Mouse (Mus musculus) forebrain, embryonic 10.5 days (tissue): ENCODE results near the gene Ndufs7. TPM values are rescaled to one million over a fixed set of nuclear protein-coding genes. Genes with fewer than 3 reads are reported as not detected.
A peak's percentile ranks its signal among the peaks of the same experiment; 100 is the strongest.

Experiments used
- DNase-seq: peaks from one replicate; pipeline ENCODE4 v3.0.0-alpha.2; 2017; ENCODE audit warnings: low spot score; ENCODE audit errors: extremely low spot score
- H3K27ac ChIP-seq: fragments of 300-500 bp; sonication (generic); 2 replicates; pipeline ENCODE4 v1.5.1; 2016; ENCODE audit warnings: mild to moderate bottlenecking
- H3K27me3 ChIP-seq: fragments of 300-500 bp; sonication (generic); 2 replicates; pipeline ENCODE4 v1.6.1; 2016; ENCODE audit warnings: mild to moderate bottlenecking; ENCODE audit not compliant: poor library complexity, severe bottlenecking
- H3K36me3 ChIP-seq: fragments of 300-500 bp; sonication (generic); replicated peaks from 2 replicates; pipeline ENCODE4 v1.6.1; 2016; ENCODE audit warnings: mild to moderate bottlenecking, moderate library complexity
- H3K4me1 ChIP-seq: fragments of 300-500 bp; sonication (generic); 2 replicates; pipeline ENCODE4 v1.6.1; 2016
- H3K4me3 ChIP-seq: fragments of 300-500 bp; sonication (generic); 2 replicates; pipeline ENCODE4 v1.5.1; 2016; ENCODE audit warnings: mild to moderate bottlenecking, moderate library complexity
- H3K9me3 ChIP-seq: fragments of 300-500 bp; sonication (generic); 2 replicates; pipeline ENCODE4 v1.6.1; 2016; ENCODE audit warnings: mild to moderate bottlenecking, moderate library complexity
- WGBS: fragments of 180-500 bp; shearing (Covaris S2); methylation state at CpG from one replicate; pipeline ENCODE4 v1.1.7; 2016; 5-methylcytosine and 5-hydroxymethylcytosine counted together
- microRNA-seq: library from miRNA; unstranded; fragments of <30 nt; microRNA quantifications from one replicate; pipeline ENCODE4, GENCODE M21; 2017
- polyA plus RNA-seq: library from polyadenylated mRNA; unstranded; fragments of >200 nt; fragmentation: Nextera tagmentation; extraction: Ambion mirVana; gene quantifications from 2 replicates; pipeline ENCODE4 v1.2.1, GENCODE M21; 2016

Gene Ndufs7
- polyA plus RNA-seq, 1 experiment from 2014 or later, result 309 TPM

DNA sequence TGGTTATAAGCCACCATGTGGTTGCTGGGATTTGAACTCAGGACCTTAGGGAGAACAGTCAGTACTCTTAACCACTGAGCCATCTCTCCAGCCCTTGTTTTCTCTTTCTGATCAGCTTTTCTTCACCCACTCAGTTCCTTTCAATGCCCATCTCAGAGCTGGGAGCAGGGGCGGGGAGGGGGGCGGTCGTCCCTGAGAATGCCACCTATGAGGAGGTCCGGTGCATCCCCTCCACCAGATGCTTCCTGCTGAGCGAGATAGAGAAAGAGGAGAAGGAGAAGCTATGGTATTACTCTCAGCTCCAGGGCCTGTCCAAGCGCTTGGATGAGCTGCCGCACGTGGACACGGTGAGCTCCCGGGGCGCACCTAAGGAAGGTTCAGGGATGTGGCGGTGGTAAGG lies 55.5 kb downstream of the Ndufs7 start:
- Histone ChIP-seq H3K27me3 (peaks cover 81% of the 10 kb centered on the region), H3K4me1 (peaks cover 44% of the 10 kb centered on the region), H3K9me3 (no peaks in the 10 kb centered on the region; the same call in 1 of the 2 replicates), H3K4me3 (peak overlapping the region; percentile 29), H3K27ac (0 out of 2 replicates have a peak overlapping the region, but pooled peaks have one; percentile 31), H3K36me3 (peaks cover 76% of the 10 kb centered on the region)
- WGBS, result 25% methylated on average over 12 of the region's 12 CpGs
- no peak for DNase-seq

DNA sequence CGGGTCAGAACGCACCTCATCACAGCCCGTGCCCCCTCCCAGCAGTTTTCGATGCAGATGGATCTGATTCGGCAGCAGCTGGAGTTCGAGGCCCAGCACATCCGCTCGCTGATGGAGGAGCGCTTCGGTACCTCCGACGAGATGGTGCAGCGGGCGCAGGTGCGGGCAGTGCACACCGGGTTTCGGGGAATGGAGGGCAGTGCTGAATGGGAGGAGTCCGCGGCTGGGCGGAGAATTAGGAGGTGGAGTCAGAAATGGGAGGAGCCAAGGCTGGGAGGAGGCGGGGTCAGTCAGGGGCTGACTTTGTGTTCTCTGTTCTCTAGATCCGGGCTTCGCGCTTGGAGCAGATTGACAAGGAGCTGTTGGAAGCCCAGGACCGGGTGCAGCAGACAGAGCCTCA lies 55.9 kb downstream of the Ndufs7 start:
- WGBS, result 20% methylated on average over 25 of the region's 25 CpGs
- H3K9me3 ChIP-seq, result no peaks in the 10 kb centered on the region; the same call in 1 of the 2 replicates
- H3K27ac ChIP-seq, result 0 out of 2 replicates have a peak overlapping the region, but pooled peaks have one; percentile 31
- H3K27me3 ChIP-seq, result peaks cover 77% of the 10 kb centered on the region
- peak overlapping the region; percentile 29 for H3K4me3 ChIP-seq
- DNase-seq, result no peak
- peaks cover 40% of the 10 kb centered on the region for H3K4me1 ChIP-seq
- peaks cover 77% of the 10 kb centered on the region for H3K36me3 ChIP-seq

Small RNA genes lying within 50 kb of the gene (microRNA-seq; reads per million reads assigned to microRNA genes)
- gene Mir6911, result not detected

Other genes starting within 250 kb of the Ndufs7 start
- gene Arhgap45, start 232.5 kb upstream of the Ndufs7 start, polyA plus RNA-seq, result 8.0 and 9.1 TPM in 2 replicates
- 279 and 286 TPM in 2 replicates for gene Polr2e, start 209.3 kb upstream of the Ndufs7 start, polyA plus RNA-seq
- gene Gpx4, start 202.0 kb upstream of the Ndufs7 start, polyA plus RNA-seq, result 670 and 692 TPM in 2 replicates
- 14.7 and 15.6 TPM in 2 replicates for gene Sbno2, start 143.6 kb upstream of the Ndufs7 start, polyA plus RNA-seq
- 14.4 and 18.1 TPM in 2 replicates for gene Stk11, start 133.3 kb upstream of the Ndufs7 start, polyA plus RNA-seq
- gene Atp5d, start 110.5 kb upstream of the Ndufs7 start, polyA plus RNA-seq, result 495 and 498 TPM in 2 replicates
- gene Cbarp, start 108.3 kb upstream of the Ndufs7 start, polyA plus RNA-seq, result 6.8 and 7.3 TPM in 2 replicates
- 19.1 and 19.8 TPM in 2 replicates for gene Midn, start 100.8 kb upstream of the Ndufs7 start, polyA plus RNA-seq
- gene Cirbp, start 83.1 kb upstream of the Ndufs7 start, polyA plus RNA-seq, result 90.9 and 116 TPM in 2 replicates
- gene 1600002K03Rik, start 76.2 kb upstream of the Ndufs7 start, polyA plus RNA-seq, result 9.8 and 10.7 TPM in 2 replicates
- 23.2 and 24.2 TPM in 2 replicates for gene Efna2, start 69.6 kb upstream of the Ndufs7 start, polyA plus RNA-seq
- 89.4 and 98.3 TPM in 2 replicates for gene Mum1, start 22.7 kb upstream of the Ndufs7 start, polyA plus RNA-seq
- 18.3 and 19.1 TPM in 2 replicates for gene Gamt, start 11.9 kb downstream of the Ndufs7 start, polyA plus RNA-seq
- 48.2 and 52.3 TPM in 2 replicates for gene Dazap1, start 12.4 kb downstream of the Ndufs7 start, polyA plus RNA-seq
- 1,138 and 1,144 TPM in 2 replicates for gene Rps15, start 43.3 kb downstream of the Ndufs7 start, polyA plus RNA-seq
- gene Apc2, start 46.9 kb downstream of the Ndufs7 start, polyA plus RNA-seq, result 19.4 and 27.0 TPM in 2 replicates
- 56.4 and 60.2 TPM in 2 replicates for gene 2310011J03Rik, start 71.4 kb downstream of the Ndufs7 start, polyA plus RNA-seq
- 5.7 and 6.7 TPM in 2 replicates for gene Pcsk4, start 80.4 kb downstream of the Ndufs7 start, polyA plus RNA-seq
- gene Reep6, start 80.8 kb downstream of the Ndufs7 start, polyA plus RNA-seq, result 7.7 and 9.1 TPM in 2 replicates
- gene Adamtsl5, start 99.3 kb downstream of the Ndufs7 start, polyA plus RNA-seq, result 0.27 and 0.54 TPM in 2 replicates
- 0.43 and 0.71 TPM in 2 replicates for gene Plk5, start 107.3 kb downstream of the Ndufs7 start, polyA plus RNA-seq
- gene Mex3d, start 138.5 kb downstream of the Ndufs7 start, polyA plus RNA-seq, result 6.8 and 7.0 TPM in 2 replicates
- 343 and 346 TPM in 2 replicates for gene Mbd3, start 150.4 kb downstream of the Ndufs7 start, polyA plus RNA-seq
- 625 and 631 TPM in 2 replicates for gene Uqcr11, start 157.7 kb downstream of the Ndufs7 start, polyA plus RNA-seq
- gene Tcf3, start 184.5 kb downstream of the Ndufs7 start, polyA plus RNA-seq, result 191 and 199 TPM in 2 replicates
- gene Onecut3, start 245.7 kb downstream of the Ndufs7 start, polyA plus RNA-seq, result 0.05 and 0.07 TPM in 2 replicates